Mouse (Mus musculus) C2C12 (cell line): ENCODE measurements around the gene 1700102P08Rik.

Experiments
- CTCF ChIP-seq: IDR thresholded peaks from one replicate; pipeline ENCODE4 v1.5.1; 2011; ENCODE audit not compliant: control insufficient read depth, insufficient read depth, insufficient read length
- MYOG ChIP-seq: IDR thresholded peaks from one replicate; pipeline ENCODE4 v1.6.1; 2011; ENCODE audit not compliant: control insufficient read depth, insufficient read length; ENCODE audit errors: extremely low read depth

GRCm38 (mm10) chr9:108404451-108404850, 11.8 kb downstream of the 1700102P08Rik start:
- no peak for TF ChIP-seq CTCF
- no peak for TF ChIP-seq MYOG
